Mouse (Mus musculus) bone marrow macrophage, adult 2 months (primary cell): Measurements from ENCODE around the gene Ednrb.

Source experiments
- CTCF ChIP-seq: IDR thresholded peaks from 2 replicates; pipeline ENCODE4 v1.5.1; 2012; ENCODE audit warnings: low read depth, mild to moderate bottlenecking, low read length, moderate library complexity
- POLR2A ChIP-seq: IDR thresholded peaks from 2 replicates; pipeline ENCODE4 v1.6.1; 2012; ENCODE audit warnings: mild to moderate bottlenecking, low read depth, low read length, borderline replicate concordance

GRCm38 (mm10) chr14:103838887-103839286, 5.3 kb downstream of the Ednrb start:
- no peak for TF ChIP-seq CTCF
- TF ChIP-seq POLR2A: no peak
